Mouse (Mus musculus): ENCODE measurements around the gene Kif3b.

GRCm38 (mm10) chr2:153298460-153298859 lies 7.2 kb downstream of the Kif3b start:
- TF ChIP-seq CTCF (IDR thresholded peaks at IDR 0.05; ENCODE audit: low read depth) (no peak), EP300 (IDR thresholded peaks at IDR 0.05; ENCODE audit: low read depth) (no peak)
